Mouse (Mus musculus) left cerebral cortex, adult 2 months (tissue): ENCODE results near the gene Ucn. TPM values are rescaled to one million over a fixed set of nuclear protein-coding genes. Genes with fewer than 3 reads are reported as not detected.

Experiments used
- DNase-seq, 2 experiments: peaks; one replicate each; pipeline ENCODE4 v3.0.0; 2021 to 2022; ENCODE audit warnings: low spot score in 2 of 2, mixed read lengths in 1 of 2; ENCODE audit errors: extremely low spot score in 1 of 2
- H3K27ac ChIP-seq: fragments of 200-600 bp; 2 replicates; pipeline ENCODE4 v1.8.1; 2022
- H3K4me3 ChIP-seq: fragments of 200-600 bp; 2 replicates; pipeline ENCODE4 v1.8.1; 2022
- CTCF ChIP-seq: fragments of 200-600 bp; IDR thresholded peaks from 2 replicates; pipeline ENCODE4 v1.8.1; 2022; ENCODE audit warnings: antibody characterized with exemption, mild to moderate bottlenecking, moderate library complexity
- intact Hi-C: fragments of 180-260 bp; cut with DNase I; formaldehyde crosslinking; loops from one replicate; pipeline ENCODE4 v1.15.1; 2025
- long read RNA-seq, 2 experiments: library from polyadenylated mRNA; stranded (forward); transcript quantifications; one replicate each; pipeline ENCODE4 v2.0.0; 2021; ENCODE audit warnings: borderline mapping rate in 2 of 2
- total RNA-seq, 2 experiments: library from RNA; stranded (reverse); gene quantifications; 2 replicates each; pipeline ENCODE4 v1.2.3; 2021

Ucn gene
- 1 to 10 TPM; 1.3 to 1.8 TPM for total RNA-seq
- long read RNA-seq, experiment 1, result 0 reads
- long read RNA-seq, experiment 2, result 0 reads

DNA sequence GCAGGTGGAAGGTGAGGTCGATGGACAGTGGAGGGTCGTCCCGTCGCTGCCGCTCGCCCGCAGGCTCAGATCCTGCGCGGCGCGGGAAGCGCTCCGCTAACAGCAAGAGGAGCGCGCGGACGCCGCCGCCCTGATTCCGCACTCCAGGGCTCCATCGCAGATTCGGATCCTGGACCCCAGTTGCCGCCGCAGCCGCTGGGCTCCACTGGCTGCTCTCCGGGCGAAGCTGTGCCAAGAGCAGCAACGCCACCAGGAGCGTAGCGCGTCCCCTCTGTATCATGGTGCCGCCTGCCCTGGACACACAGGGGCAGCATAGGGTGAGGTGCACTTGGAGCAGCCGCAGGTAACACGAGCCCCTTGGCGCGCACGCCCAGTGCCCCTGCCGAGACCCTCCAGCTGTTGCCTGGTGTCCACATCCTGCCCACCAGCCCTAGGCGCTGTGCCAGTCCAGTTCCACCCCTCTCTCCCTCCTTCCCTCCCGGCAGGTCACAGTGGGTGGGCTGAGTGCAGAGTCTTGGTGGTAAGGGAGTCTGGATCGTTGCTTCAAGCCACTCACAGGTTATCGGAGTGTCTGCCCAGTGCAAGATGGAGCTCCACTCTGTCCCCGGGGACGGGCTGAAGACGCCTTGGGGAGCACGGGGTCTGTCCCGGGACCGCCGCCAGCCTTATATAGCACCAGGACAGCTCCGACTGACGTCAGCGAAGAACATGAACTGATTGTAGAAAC lies at the start of gene Ucn:
Ucn (minus strand) TSS at position 589 of the 727 bp plus-strand sequence.
- TF ChIP-seq CTCF, result no peak
- Histone ChIP-seq H3K27ac (no peak within 1 kb of the TSS), H3K4me3 (peak within 1 kb of the TSS; percentile 36)
- intact Hi-C loops, result no loop called here
- no peak for DNase-seq

GRCm38 (mm10) chr5:31183678-31184077 lies 45.0 kb upstream of the Ucn start:
- intact Hi-C loops, result no loop called here

DNA sequence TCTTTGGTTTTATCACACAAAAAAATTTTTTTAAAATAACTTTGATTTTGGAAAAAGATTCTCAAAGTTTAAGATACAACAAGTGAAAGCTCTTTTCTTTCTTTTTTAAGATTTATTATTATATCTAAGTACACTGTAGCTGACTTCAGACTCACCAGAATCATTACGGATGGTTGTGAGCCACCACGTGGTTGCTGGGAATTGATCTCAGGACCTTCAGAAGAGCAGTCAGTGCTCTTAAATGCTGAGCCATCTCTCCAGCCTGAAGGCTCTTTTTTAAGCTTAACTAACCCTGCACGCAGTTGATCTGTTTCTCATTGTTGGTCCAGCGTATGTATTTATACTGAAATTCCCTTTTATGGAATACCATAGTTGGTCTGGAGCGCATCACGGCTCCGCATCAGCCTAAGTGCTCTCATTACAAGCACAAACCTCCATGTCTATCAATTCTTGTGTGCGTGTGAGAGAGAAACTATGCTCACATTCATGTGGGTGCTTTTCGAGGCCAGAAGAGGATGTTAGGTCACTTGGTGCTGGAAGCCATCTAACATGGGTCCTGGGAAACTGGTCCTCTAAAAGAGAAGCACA lies 42.6 kb upstream of the Ucn start:
- no peak for DNase-seq
- no peak for TF ChIP-seq CTCF

More at GRCm38 (mm10) chr5:31183678-31184077, 45.0 kb upstream of the Ucn start:
- DNase-seq, result no peak
- no peak overlapping the region for H3K27ac ChIP-seq
- no peak overlapping the region for H3K4me3 ChIP-seq
- TF ChIP-seq CTCF, result no peak

GRCm38 (mm10) chr5:31179766-31180630 lies 41.4 kb upstream of the Ucn start, which contains the start of the genes Gm29609 and Gtf3c2:
Gm29609 (minus strand) TSS chr5:31179911.
Gtf3c2 (minus strand) TSS chr5:31180144.
- intact Hi-C loops, result loop anchor here (1.0 kb wide), 2 partner anchors 13 to 26 kb away; partner anchors contain the start of genes Eif2b4, Mpv17 and Snx17
- H3K4me3 ChIP-seq, result peak within 1 kb of the TSS; percentile 91
- no peak; the same call in 1 of the 2 replicates for TF ChIP-seq CTCF
- peak; percentile 96 for DNase-seq
- peak within 1 kb of the TSS; percentile 96 for H3K27ac ChIP-seq

More for the DNA sequence above, 42.6 kb upstream of the Ucn start:
- H3K27ac ChIP-seq, result no peak overlapping the region
- H3K4me3 ChIP-seq, result no peak overlapping the region
- intact Hi-C loops, result no loop called here

DNA sequence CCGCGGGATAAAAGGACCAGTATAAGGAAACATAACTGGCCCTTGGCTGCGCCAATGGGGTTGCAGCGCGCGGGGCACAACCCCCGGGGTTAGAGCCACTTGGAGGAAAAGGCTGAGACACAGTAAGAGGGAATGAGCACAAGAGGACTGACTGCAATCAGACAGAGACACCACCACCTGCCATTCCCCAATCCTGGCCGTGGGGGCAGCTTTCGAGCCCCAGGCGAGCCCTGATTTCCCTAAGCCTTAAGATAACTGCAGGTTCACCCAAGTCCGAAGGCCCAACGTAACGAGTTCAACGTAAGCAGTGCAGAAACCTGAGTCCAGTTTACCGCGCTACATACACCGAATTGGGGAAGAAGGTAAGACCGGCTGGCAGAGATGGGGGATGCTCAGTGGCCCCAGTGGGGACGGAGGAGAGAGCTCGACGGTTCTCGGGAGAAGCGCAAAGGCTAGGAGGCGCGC lies 40.7 kb upstream of the Ucn start:
- peak overlapping the region; percentile 96 for H3K27ac ChIP-seq
- TF ChIP-seq CTCF, result no peak; the same call in 1 of the 2 replicates
- DNase-seq, result peak in 1 of 2 experiments; percentile 26
- intact Hi-C loops, result loop anchor here (1.0 kb wide), 1 partner anchor 25 kb away; the partner anchor contains the start of gene Mpv17
- H3K4me3 ChIP-seq, result peak overlapping the region; percentile 91

DNA sequence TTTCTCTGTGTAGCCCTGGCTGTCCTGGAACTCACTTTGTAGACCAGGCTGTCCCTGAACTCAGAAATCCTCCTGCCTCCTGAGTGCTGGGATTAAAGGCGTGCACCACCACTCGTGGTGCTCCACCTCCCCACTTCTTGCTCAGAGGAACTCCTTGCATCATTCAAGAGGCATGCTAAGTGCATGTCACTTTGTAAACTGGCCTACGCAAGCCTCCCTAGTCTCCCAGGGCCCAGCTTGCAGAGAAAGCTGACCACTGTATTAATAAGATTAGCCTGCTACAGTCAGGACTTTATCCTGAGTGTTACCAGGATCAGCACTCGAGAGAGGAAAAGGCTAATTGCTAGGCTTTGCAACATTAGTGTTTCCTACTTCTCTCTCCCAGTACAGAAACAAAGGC lies 30.0 kb upstream of the Ucn start:
- H3K27ac ChIP-seq, result no peak overlapping the region
- DNase-seq, result no peak
- no peak for TF ChIP-seq CTCF
- intact Hi-C loops, result no loop called here
- H3K4me3 ChIP-seq, result no peak overlapping the region

GRCm38 (mm10) chr5:31164878-31165277 lies 26.2 kb upstream of the Ucn start:
- Histone ChIP-seq H3K27ac (no peak overlapping the region), H3K4me3 (no peak overlapping the region)
- intact Hi-C loops, result no loop called here
- DNase-seq, result no peak
- no peak for TF ChIP-seq CTCF

DNA sequence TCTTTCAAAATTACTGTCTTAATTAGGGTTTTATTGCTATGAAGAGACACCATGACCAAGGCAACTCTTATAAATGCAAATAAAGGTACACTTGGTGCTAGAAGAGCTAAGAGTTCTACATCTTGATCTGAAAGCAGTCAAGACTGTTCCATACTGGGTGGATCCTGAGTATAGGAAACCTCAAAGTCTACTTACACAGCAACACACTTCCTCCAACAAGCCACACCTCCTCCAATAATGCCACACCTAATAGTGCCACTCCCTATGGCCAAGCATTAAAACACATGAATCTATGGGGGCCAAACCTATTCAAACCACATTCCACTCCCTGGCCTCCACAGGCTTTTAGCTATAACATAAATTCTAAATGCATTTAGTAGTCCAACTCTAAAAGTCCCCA lies 23.8 kb upstream of the Ucn start:
- intact Hi-C loops, result no loop called here
- no peak overlapping the region for H3K4me3 ChIP-seq
- no peak for TF ChIP-seq CTCF
- no peak overlapping the region for H3K27ac ChIP-seq
- DNase-seq, result no peak

DNA sequence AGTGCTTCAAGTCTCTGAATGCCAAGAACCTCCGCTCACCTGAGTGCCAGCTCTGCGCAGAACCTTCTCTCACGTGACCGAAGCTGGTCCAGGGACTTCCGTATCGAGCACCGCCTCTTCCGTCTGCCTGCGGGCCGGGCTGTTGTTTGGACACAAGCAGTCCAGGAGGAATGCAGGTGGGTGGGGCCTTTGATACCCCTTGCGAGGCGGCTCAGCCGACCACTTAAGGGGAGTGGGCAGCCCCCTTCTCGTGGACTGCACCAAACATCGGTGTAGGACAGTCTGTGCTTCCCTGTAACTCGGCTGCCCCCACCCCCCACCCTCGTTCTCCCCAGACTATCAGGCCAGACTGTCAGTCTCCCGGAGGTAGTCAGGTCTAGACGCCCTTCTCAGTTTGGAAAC lies 15.5 kb upstream of the Ucn start, which contains the start of gene Mpv17:
Mpv17 (minus strand) TSS at position 100 of the 402 bp plus-strand sequence.
- peak; percentile 80 to 82 for DNase-seq
- H3K4me3 ChIP-seq, result peak within 1 kb of the TSS; percentile 88
- TF ChIP-seq CTCF, result no peak
- H3K27ac ChIP-seq, result peak within 1 kb of the TSS; percentile 86
- intact Hi-C loops, result loop anchor here (1.0 kb wide), 1 partner anchor 25 kb away; the partner anchor contains the start of gene Gm29609

DNA sequence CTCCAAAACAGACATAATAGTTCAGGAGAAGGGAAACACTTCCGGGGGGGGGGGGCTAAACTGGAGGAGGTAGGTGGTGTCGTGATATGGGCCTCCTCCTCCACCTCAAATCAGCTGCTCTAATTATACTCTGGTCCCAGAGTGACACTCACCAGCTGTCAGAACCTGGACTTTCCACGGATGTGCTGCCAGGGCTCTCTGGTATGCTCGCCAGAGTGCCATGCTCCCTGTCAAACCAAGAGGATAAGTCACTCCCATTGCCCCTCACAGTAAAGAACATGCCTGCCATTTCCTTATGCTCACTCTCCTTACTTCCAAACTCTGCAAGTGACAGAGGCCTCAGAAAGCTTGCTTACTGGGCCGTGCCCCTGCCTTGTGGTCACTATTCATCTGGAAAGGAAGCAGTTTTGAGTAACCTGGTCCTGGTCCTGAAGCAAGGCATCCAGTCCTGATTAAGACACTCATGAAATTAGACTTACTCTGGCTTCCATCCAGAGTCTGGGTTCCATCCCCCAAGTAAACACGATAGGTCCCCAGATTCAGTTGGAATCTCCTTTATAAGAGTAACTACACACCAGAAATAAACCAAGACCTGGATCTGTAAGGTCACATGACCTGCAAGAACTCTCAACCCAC lies 15.0 kb upstream of the Ucn start:
- intact Hi-C loops, result loop anchor here (1.0 kb wide), 1 partner anchor 26 kb away; the partner anchor contains the start of gene Gm29609
- H3K27ac ChIP-seq, result peak overlapping the region; percentile 86
- H3K4me3 ChIP-seq, result peak overlapping the region; percentile 88
- DNase-seq, result no peak
- no peak for TF ChIP-seq CTCF

GRCm38 (mm10) chr5:31151746-31152145 lies 13.1 kb upstream of the Ucn start:
- DNase-seq, result no peak
- Histone ChIP-seq H3K4me3 (no peak overlapping the region), H3K27ac (no peak overlapping the region)
- no peak; the same call in 1 of the 2 replicates for TF ChIP-seq CTCF
- intact Hi-C loops, result no loop called here
